Mouse (Mus musculus) spleen, postnatal 14 days (tissue): Measurements from ENCODE around the gene Sirt1.
A peak's percentile ranks its signal among the peaks of the same experiment; 100 is the strongest.
"Not testable (repeated sequence)": the region's sequence is repeated elsewhere in the genome, so short reads cannot be mapped to it uniquely, and the experiment has no call there.

Source experiments
- DNase-seq, 2 experiments: peaks; one replicate each; pipeline ENCODE4 v3.0.0; 2021 to 2022; ENCODE audit warnings: low spot score in 2 of 2

Sirt1 gene

DNA sequence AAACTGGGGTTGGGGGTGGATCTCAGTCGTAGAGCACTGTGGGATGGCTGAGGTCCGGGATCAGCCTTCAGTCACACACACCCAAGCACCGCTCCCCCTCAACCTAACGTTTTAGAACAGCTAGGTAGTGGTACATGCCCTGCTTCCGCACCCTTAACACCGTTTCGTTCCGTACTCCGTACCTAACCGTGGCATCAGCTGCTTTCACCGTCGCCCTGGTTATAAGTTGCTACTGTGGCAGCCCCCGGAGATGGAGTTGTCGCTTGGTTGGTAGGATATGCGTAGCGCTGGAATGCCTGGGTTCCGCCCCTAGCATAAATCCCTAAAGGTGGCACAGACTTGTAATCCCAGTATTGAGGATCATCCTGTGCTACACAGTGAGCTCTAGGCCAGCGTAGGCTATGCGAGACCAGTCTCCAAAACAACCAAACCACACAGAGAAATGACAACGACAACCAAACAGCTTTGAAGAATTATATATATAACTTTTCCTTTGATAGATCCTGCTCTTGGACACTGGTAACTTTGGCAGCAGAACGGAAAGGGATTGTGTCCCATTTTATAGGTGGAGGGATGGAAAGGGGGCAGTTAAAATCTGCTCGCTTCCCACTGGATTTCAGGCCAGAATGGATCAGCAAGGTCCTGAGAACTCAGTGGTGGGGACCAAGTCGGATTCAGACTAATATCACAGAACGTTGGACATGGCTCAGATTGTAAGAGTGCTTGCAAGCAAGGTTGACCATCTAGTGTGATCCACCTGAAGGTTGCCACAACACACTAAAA lies at the start of gene Sirt1:
Gene Sirt1, minus strand, starts transcription at position 207 of the 783 bp plus-strand sequence.
- no peak for DNase-seq

DNA sequence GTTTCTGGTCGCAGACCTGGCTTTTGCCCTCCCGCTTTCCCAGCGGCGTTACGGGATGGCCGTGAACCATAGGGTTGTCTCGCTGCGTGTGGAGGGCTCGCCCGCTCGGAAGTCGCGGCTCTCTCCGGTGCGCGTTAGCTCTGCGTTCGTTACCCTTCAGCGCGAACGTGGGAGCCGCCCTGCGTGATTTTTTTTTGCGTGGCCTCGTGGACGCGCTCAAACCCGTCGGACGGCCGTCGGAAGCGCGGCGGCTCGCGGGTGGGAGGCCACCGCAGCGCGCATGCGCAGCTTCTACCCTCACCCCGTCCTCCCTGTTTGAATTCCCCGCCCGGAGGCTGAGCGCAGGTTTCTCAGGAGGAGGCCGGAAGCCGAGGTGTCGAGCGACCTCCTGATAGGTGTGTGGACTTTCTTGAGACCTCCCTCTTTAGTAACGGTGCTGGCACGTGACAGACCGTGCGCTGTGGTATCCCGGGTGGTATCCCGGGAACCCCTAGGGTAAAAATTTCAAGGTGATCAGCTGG lies 48.3 kb upstream of the Sirt1 start, which contains the start of gene Ctnna3:
Gene Ctnna3, plus strand, starts transcription at position 314 of the 521 bp plus-strand sequence.
- peak; percentile 75 to 83 for DNase-seq

DNA sequence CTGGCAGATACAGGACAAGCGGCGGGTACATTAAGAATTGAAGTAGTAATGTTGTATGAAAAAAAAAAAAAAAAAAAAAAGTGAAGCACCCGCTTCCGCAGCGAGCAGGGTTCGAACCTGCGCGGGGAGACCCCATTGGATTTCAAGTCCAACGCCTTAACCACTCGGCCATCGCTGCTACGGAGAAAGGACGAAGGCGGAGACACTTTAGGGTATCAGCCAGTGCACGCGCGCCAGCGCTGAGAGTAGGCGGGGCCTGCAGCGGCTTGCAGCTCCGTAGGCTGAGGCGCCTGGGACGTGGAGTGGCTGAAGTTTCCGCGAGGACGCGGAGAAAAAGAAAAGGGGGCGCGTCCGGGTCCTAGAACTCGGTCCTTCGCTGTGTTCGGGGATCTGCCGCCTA lies 47.9 kb upstream of the Sirt1 start:
- peak; percentile 100 for DNase-seq

DNA sequence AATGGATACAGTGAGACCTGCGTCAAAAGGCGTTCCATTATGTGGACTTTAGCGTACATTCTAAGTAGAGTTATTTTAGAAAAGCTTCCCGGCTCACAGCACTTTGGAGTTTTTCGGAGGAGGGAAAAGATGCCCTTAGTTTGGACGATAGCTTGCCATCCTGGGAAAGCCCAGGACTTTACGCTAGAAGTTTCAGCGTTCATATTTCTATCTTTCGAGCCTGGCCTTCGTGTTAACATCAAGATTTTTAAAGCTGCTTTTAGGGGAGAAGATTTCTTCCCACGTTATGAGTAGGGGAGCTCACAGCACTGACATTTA lies 47.5 kb upstream of the Sirt1 start:
- no peak for DNase-seq

DNA sequence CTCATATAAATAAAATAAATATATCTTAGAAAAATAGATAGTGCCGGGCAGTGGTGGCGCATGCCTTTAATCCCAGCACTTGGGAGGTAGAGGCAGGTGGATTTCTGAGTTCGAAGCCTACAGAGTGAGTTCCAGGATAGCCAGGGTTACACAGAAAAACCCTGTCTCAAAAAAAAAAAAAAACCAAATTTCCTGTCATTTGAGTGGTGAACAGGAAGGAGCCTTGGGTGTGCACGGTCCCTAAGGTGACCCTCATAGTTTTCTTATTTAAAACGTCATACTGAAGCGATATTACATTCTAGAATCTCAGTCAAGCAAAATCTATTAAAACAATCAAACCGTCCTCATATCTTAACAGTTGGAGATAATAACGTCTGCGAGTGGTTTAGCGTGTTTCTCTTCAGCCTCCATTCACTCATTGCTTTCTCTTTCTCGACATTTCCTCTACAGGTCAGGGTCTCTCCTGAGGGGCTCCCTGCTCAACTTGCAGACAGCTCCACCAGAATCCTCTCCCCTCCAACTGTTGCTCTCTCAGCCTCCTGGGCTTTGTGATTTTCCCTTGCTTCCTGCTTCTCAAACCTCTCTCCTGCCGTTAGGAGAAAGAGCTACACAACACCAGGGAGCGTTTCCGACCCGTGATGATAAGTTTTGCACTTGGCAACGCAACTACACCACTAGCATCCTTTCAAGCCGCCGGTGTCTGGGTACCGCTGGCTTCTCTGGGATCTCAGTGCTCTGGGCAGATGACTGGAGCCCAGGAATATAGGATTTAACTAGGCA lies 46.9 kb upstream of the Sirt1 start:
- DNase-seq, result no peak

DNA sequence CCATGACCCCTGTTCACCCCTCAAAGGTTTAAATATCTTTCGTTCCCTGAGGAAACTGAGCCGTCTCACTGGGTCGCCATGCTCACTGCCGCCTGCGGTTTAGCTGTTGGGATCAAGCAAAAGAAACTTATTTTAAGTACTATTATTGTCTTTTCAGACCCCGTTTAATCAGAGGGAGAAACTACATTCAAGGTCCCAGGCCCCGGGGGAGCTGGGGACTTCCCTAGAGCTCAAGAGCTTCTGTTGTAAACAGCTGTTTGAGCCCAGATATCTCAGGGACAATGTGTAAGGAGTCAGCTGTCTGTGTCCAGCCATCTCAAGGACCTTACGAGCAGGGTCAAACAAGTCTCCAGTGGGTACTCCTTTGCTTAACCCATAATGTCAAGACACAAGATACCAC lies 45.6 kb upstream of the Sirt1 start:
- no peak for DNase-seq

DNA sequence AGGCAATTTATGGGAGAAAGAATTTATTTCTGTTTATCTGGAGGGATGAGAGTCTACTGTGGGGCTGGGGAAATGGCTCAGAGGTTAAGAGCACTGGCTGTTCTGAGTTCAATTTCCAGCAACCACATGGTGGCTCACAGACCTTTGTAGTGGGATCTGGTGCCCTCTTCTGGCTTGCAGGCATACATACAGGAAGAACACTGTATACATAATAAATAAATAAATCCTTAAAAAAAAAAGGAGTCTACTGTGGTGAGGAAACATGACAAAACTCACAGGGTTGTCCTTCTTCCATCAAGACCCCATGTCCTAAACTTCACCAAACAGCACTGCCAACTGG lies 42.9 kb upstream of the Sirt1 start:
- DNase-seq, result peak in 1 of 2 experiments; percentile 53

DNA sequence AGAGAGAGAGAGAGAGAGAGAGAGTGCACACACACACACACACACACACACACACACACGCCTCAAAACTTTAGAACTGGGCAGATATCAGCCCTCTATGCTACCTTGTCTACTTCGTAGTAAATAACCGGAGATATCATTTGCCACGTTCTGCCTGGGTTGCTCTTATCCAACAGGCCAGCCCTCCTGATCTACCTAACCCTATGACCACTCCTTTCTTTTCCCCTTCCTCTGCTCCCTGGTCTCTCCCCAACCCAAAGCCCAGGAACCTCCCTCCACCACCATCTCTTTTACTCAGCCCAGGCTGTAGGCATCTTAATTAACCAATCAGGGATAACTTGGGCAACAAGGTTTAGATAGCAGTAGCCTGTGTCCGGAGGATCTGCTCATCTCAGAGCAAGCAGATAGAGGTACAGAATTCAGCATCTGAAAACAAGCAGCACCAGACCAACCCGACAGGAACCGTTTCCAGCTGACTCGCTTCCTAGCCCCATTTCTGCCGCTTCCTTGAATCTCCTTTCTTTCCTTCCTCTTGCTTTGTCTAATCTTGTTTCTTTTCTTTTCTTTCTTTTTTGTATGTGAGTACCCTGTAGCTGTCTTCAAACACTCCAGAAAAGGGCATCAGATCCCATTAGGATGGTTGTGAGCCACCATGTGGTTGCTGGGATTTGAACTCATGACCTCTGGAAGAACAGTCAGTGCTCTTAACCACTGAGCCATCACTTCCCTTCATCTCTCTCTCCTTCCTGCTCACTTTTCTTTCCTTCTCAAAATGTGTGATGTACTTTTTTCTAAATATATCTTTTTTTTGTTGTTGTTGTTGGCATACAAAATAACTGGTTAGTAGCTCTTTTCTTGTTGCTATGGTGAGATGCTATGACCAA lies 42.3 kb upstream of the Sirt1 start:
- no peak for DNase-seq

DNA sequence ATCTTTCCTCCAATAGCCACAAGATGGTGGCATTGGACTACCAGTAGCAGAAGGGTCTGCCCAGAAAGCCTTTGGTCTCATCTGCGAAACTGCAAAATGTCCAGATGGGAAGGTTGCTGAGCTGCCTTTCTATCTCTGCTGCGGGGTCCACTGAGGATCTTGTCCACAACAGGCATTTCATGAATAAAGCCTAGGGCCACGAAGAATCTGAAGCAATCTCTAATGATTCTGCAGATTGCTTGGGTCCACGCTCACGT lies 41.2 kb upstream of the Sirt1 start:
- DNase-seq, result no peak

DNA sequence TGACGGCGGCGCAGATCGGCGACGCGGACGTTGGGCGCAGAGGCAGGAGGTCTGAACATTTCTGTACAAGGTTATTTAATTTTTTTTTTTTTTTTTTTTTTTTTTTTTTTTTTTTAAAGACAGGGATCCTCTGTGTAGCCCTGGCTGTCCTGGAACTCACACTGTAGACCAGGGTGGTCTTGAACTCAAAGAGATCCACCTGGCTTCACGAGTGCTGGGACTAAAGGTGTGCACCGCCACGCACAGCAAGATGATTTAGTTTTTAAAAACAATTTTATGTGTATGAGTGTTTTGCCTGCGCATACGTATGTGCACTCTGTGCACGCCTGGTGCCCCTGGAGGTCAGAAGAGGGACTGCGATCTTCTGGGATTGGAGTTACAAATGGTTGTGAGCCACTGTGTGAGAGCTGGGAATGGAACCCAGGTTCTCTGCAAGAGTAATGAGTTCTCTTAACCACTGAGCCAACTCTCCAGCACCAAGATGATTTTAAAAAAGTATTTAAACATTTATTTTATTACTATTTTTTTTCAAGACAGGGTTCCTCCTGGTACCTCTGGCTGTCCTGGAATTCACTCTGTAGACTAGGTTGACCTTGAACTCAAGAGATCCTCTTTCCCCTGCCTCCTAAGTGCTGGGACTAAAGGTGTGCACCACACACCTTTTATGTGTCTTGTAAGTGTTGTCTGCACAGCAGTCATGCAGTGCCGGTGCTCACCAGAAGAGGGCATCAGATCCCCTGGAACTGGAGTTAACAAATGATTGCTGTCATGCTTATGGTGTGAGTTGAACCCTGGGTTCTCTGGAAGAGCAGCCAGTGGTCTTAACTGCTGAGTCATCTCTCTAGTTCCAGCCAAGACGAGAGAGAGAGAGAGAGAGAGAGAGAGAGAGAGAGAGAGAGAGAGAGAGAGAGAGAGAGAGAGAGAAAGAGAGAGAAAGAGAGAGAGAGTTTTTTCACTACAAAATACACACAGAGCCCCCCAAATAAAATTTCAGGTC lies 40.5 kb upstream of the Sirt1 start, which contains the start of gene Gm7075:
Gene Gm7075, minus strand, starts transcription at position 51 of the 997 bp plus-strand sequence.
- peak; percentile 61 to 70 for DNase-seq

DNA sequence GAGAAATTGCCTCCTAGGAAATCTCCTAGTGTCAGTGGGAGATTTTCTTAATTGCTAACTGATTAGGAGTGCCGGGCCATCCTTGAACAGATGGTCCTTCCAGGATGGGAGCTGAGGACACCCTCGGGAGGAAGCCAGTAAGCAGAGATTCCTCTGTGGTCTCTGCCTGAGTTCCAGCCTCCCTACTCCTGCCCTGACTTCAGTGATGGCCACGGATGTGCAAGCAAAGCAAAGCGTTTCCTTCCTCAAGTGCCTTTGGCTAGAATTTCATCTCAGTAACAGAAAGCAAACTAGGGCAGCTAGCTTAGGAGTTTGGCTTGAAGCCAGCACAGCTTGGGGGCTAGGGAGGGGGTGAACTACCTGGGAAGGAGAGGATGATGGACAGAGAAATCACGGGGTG lies 35.6 kb upstream of the Sirt1 start:
- no peak for DNase-seq

DNA sequence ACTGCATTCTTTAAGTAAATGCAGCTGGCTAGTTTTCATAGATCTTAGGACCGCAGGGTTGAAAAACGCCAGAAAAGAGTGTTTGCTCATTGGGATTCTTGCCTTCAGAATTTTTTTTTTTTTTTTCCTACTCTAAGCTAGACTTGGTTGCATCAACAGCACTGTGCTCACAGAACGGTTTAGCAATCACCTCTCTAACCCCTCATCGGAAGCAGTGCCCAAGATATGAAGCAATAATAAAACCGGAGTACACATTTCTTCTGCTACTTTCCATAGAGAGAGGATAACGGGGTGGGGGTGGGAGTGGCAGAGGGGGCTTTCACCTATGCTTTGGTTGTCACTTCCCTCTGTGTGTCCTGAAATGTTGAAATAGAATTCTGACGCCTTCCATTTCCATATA lies 34.3 kb upstream of the Sirt1 start:
- DNase-seq, result no peak

DNA sequence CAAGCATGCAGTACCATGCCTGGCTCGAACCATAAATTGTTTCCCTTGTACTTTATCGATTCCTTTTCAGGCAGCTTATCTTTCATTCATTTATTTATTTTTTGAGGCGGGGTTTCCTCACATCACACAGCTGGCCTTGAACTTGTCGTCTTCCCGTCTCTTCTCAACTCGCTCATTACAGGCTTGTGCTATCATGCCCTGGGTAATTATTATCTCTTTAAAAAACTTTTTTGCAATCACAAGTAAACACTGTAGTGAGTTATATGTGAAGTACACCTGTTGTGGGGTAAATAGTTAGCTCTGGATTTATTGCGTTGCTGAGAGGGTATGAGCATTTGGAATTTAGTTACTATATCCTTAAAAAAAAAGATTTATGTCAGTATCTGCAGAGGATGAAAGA lies 33.8 kb upstream of the Sirt1 start:
- DNase-seq, result no peak

DNA sequence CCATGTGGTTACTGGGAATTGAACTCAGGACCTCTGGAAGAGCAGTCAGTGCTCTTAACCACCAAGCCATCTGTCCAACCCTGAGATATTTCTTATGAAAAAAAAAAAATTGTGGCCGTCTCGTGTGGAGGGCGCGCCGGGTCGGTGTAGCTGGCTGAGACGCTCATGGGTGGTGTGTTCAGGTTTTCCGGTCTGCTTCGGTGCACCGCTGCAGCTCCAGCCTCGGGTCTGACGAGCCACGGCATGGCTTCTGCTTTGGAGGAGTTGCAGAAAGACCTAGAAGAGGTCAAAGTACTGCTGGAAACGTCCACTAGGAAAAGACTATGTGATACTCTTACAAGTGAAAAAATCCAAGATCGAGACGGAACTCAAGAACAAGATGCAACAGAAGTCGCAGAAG lies 31.3 kb upstream of the Sirt1 start:
- DNase-seq, result no peak

DNA sequence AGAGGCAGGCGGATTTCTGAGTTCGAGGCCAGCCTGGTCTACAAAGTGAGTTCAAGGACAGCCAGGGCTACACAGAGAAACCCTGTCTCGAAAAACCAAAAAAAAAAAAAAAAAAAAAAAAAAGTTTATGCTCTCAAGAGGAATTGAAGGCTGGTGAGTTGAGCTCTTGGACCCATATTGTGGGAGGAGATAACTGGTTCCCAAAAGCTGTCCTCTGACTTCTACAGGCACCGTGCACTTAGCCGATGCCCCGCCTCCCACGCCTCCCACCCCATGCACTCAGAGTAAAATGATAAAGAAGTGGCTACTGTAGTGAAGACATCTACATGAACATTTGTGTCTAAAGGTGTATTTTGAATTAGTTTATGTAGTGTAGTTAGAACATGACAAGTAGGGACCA lies 30.2 kb upstream of the Sirt1 start:
- not testable (repeated sequence) for DNase-seq

DNA sequence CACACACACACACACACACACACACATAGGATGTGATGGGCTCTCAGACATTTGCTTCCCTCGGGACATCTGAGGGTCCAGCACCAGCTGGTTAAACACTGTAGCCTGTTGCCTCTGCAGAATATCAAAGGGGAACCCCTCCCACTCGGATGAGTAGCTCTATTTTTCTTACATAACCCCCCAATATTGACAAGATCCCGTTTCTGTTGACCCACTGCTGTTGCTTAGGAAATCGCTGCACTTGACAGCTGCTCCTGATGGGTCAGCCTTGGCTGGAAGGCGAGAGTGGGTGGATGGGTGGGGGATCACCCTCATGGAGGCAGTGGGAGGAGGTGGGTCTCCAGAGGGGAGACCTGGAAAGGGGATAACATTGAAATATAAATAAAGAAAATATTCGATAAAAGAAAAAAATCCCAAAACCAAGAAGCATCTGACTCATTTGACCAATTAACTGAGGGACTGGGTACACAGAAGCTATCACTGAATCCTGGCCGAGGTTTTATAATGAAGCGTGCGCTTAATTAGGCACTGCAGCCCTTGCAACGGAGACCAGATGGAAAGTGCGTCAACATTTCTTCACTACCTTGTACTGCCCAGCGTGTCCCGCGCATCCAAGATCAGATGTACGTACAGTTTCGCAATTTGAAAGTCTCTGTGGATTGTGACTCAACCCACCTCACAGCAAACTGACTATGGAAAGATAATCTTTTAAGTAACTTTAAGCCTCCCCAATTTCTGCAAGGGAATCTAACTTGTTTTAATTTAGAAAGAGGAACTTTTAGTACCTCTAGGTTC lies 28.9 kb upstream of the Sirt1 start:
- no peak for DNase-seq

DNA sequence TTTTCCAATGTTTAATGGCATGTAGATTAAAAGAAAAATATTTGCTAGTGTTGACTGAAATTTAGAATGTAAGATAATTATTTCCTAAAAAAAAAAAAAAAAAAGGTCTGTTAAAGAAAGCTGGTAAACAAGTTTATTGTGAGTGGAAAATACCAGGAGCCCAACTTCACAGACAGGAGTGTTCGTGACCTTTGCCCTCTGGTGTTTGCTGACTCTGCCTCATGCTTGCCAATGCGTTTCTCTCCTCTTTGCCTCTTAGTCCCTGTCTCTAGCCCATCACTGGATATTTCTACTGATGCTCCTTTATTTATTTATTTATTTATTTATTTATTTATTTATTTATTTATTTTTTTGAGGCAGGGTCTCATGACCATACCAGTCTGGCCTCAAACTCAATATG lies 22.1 kb upstream of the Sirt1 start:
- DNase-seq, result no peak

DNA sequence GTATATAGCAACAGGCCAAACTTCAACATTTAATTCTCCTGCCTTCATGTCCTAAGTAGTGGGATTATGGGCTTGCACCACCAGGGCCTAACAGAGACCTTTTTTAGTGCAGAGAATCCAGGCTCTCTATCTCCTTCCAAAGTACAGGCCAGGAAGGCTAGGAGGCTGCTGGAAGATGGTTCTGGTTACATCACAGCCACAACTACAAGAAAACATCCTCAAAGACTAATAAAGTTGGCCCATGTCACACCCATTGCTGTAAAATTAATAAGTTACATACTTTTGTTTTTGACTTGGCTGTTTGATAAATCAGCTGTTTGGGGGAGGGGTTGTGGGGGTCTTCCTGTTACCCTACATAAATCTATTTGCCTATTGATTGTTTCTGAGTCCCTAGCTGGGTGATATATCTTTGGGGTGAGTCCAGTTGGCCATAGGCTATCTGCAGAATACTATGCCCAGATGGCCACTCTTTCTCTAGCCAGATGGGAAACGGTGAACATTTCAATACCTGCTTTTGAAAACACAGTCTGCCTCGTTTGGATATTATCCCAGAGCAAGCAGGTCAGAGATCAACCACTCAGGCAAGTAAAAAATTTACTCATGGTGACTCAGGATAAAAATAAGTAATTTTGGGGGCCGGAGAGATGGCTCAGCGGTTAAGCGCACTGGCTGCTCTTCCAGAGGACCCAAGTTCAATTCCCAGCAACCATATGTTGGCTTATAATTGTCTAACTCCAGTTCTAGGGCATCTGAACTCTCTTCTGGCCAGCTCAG lies 21.4 kb upstream of the Sirt1 start:
- no peak for DNase-seq

DNA sequence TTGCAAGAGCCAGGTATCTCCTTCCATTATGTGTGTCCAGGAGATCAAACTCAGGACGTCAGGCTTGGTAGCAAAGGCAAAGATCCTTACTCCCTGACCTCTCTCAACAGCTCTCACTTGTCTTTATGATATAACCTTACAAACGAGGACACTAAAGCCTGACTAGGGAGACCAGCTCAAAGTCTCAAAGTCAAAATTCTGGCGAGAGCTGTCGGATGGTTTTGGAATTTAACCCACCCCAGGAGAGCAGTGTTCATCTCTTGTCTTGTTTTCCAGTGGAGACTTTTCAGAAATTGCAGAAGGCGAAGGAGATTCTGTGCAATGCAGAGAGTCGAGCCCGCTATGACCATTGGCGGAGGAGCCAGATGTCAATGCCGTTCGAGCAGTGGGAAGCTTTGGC lies 15.5 kb upstream of the Sirt1 start:
- DNase-seq, result no peak

DNA sequence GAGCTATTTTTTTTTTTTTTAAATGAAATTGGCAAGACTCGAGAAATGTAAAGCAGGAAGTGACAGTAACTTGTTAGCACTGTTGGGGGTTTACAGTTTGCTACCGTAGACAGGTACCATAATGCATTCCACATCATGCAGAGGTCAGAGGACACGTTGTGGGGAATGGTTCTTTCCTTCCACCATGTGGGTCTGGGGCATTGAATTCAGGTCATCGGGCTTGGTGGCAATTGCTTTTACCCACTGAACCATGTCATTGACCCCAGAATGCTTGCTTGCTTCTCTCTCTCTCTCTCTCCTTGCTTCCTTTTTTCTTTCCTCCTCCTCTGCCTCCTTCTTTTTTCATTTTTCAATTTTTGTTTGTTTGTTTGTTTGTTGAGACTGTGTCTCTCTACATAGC lies 7.4 kb upstream of the Sirt1 start:
- no peak for DNase-seq
